Mouse (Mus musculus) spleen, adult 2 months (tissue): Measurements from ENCODE around the gene Ptpn9. TPM values are rescaled to one million over a fixed set of nuclear protein-coding genes. Genes with fewer than 3 reads are reported as not detected.
"Not testable (repeated sequence)": the region's sequence is repeated elsewhere in the genome, so short reads cannot be mapped to it uniquely, and the experiment has no call there.

Source experiments
- DNase-seq, 2 experiments: peaks; one replicate each; pipeline versions ENCODE4 v3.0.0 to v3.0.0-alpha.2; 2012 to 2021; ENCODE audit warnings: low spot score in 2 of 2, low read depth in 1 of 2
- H3K27ac ChIP-seq: fragments of 200-500 bp; 2 replicates; pipeline ENCODE4 v1.5.1; 2012; ENCODE audit warnings: low read length, inconsistent platforms; ENCODE audit not compliant: insufficient read depth
- H3K27me3 ChIP-seq: fragments of 200-500 bp; 2 replicates; pipeline ENCODE4 v1.6.1; 2012; ENCODE audit warnings: mild to moderate bottlenecking, moderate library complexity, low read length, inconsistent platforms; ENCODE audit not compliant: control insufficient read depth, insufficient read depth
- H3K36me3 ChIP-seq: fragments of 200-500 bp; 2 replicates; pipeline ENCODE4 v1.6.1; 2012; ENCODE audit warnings: mild to moderate bottlenecking, low read length, inconsistent platforms; ENCODE audit not compliant: control insufficient read depth, insufficient read depth
- H3K4me1 ChIP-seq: fragments of 200-500 bp; 2 replicates; pipeline ENCODE4 v1.6.1; 2011; ENCODE audit warnings: inconsistent platforms; ENCODE audit not compliant: control insufficient read depth, insufficient read depth, insufficient read length
- H3K4me3 ChIP-seq: fragments of 200-500 bp; 2 replicates; pipeline ENCODE4 v1.5.1; 2011; ENCODE audit warnings: mild to moderate bottlenecking, inconsistent platforms; ENCODE audit not compliant: insufficient read depth, insufficient read length; ENCODE audit errors: extremely low read depth
- CTCF ChIP-seq: fragments of 200-500 bp; IDR thresholded peaks from 2 replicates; pipeline ENCODE4 v1.5.1; 2011; ENCODE audit warnings: mild to moderate bottlenecking, inconsistent platforms; ENCODE audit not compliant: insufficient read depth, insufficient read length, insufficient replicate concordance; ENCODE audit errors: extremely low read depth
- POLR2A ChIP-seq: fragments of 200-500 bp; IDR thresholded peaks from 2 replicates; pipeline ENCODE4 v1.6.1; 2011; ENCODE audit warnings: low read depth, low read length, inconsistent platforms
- WGBS: fragments of 180-500 bp; shearing (Covaris S2); methylation state at CpG from one replicate; pipeline ENCODE4 v1.1.7; 2018; 5-methylcytosine and 5-hydroxymethylcytosine counted together
- polyA plus RNA-seq: library from polyadenylated mRNA; depleted of rRNA; stranded (reverse); fragments of >200 nt; gene quantifications from 2 replicates; pipeline ENCODE4 v1.2.3, GENCODE M21; 2012

Ptpn9 gene
- polyA plus RNA-seq, 1 experiment: 13.1 TPM

DNA sequence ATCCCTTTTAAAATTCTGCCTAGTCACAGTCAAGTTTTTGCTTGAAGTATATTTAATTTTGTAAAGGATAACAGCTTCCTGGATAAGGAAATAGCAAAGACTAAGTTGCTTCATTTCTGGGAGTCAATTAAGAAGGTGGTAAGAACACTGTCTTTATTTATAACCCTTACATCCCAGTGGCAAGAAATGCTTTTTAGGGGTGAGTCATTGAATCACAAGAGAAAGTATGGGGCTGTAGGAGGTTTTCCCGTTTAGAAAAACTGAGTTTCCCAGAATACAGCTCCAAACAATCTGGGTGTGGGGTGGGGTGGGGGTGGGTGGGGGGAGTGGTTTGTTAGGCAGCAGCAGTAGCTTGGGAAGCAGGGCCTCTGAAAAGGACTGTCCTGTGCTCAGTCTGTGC lies 13.2 kb upstream of the Ptpn9 start:
- Histone ChIP-seq H3K36me3 (peaks cover 14% of the 10 kb centered on the region), H3K27ac (no peak overlapping the region), H3K4me3 (no peak overlapping the region), H3K4me1 (no peaks in the 10 kb centered on the region), H3K27me3 (no peaks in the 10 kb centered on the region)
- TF ChIP-seq CTCF: no peak
- no peak for TF ChIP-seq POLR2A
- WGBS: 78% methylated on average over 1 of the region's 1 CpGs
- DNase-seq: no peak

DNA sequence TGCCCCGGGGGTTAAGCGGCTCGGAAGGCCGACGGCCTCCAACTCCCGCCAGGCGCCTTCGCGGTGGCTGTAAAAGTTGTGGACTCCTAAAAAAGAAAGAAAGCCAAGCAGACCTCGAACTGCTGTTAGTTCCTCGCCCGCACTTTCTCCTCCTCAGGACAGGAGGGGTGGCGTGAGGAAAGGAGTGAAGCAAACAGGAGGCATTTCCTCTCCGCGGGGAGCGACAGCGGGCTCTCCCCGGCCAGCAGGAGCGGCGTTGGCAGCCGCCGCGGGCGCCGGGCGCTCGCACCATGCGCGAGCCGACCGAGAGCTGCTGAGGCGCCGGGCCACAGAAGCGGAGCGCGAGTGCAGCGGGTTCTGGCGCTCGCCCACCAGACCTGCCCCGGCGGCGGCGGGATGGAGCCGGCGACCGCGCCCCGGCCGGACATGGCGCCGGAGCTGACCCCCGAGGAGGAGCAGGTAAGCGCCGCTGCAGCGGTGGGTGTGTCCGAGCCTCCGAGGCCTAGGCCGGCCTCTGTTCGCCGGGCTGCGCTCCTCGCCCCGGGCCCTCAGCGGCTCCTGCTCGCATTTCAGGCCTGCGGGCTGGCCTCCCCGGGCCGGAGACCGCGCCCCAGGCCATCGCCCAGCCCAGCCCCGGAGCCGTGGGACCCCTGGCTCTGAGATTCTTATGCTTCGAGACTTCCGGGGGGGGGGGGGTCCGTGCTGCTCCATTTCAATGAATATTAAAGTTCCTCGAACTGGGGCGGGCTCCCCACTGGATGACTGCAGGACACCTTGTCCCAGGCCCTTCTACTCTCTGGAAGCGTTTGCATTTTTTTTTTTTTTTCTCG lies 690 bp downstream of the Ptpn9 start:
- 1% methylated on average over 79 of the region's 80 CpGs for WGBS
- Histone ChIP-seq H3K27me3 (no peaks in the 10 kb centered on the region), H3K4me1 (peaks cover 3% of the 10 kb centered on the region; the same call in 1 of the 2 replicates), H3K4me3 (peak overlapping the region; percentile 77), H3K36me3 (no peaks in the 10 kb centered on the region), H3K27ac (peak overlapping the region; percentile 59)
- peak; percentile 8 to 49 for DNase-seq
- TF ChIP-seq CTCF (no peak), POLR2A (no peak)

DNA sequence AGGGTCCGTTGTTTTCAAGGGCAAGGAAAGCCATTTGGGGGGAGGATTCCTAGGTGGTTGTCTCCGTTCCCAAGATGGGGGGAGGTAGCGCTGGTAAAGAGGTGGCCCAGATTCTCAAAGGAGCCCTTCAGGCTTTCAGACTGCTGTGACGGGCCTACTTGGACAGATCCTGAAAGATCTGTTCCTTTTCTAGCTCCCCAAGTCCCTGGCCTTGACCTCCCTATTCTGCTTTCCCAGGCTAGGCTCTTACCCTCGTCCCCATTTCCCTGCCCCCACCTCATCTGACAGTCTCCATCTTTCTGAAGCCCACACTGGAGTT lies 1.3 kb downstream of the Ptpn9 start:
- H3K4me1 ChIP-seq: peaks cover 3% of the 10 kb centered on the region; the same call in 1 of the 2 replicates
- 9% methylated on average over 5 of the region's 5 CpGs for WGBS
- peak overlapping the region; percentile 77 for H3K4me3 ChIP-seq
- no peak for DNase-seq
- TF ChIP-seq CTCF: no peak
- no peak for TF ChIP-seq POLR2A
- no peaks in the 10 kb centered on the region for H3K27me3 ChIP-seq
- no peaks in the 10 kb centered on the region for H3K36me3 ChIP-seq
- H3K27ac ChIP-seq: 0 out of 2 replicates have a peak overlapping the region, but pooled peaks have one; percentile 59

DNA sequence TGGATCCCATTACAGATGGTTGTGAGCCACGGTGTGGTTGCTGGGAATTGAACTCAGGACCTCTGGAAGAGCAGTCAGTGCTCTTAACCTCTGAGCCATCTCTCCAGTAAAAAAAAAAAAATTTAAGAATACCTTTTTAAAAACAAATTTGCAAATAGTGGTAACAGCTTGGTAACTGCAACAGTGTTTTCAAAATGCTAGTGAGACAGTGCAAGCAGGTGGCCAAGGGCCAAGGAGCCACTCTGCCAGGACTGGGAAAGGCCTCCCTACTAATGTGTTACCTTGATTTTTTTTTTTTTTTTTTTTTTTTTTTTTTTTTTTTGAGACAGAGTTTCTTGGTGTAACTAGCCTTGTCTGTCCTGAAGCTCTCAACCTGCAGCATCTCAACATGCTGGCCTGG lies 2.5 kb downstream of the Ptpn9 start:
- DNase-seq, H3K27ac ChIP-seq, H3K4me1 ChIP-seq, H3K4me3 ChIP-seq, H3K36me3 ChIP-seq, H3K27me3 ChIP-seq: not testable (repeated sequence)
- 89% methylated on average over 1 of the region's 1 CpGs for WGBS

DNA sequence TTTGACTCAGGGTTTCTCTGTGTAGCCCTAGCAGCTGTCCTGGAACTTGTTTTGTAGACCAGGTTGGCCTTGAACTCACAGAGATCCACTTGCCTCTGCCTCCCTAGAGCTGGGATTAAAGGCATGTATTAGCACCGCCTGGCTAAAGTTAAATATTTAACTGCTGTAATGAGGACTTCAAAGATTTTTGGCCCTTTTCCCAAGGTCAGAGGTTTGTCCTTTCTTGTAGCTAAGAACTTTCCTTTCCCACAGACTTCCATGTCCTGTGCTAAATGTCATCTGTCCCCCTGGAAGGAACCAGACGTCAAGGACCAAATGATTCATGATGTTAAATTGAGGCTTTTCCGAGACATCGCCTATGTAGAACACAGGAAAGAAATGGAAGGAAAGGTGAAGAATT lies 8.3 kb downstream of the Ptpn9 start:
- H3K27ac ChIP-seq: no peak overlapping the region
- 84% methylated on average over 4 of the region's 4 CpGs for WGBS
- DNase-seq: no peak
- no peak overlapping the region for H3K4me3 ChIP-seq
- H3K36me3 ChIP-seq: no peaks in the 10 kb centered on the region
- H3K4me1 ChIP-seq: no peaks in the 10 kb centered on the region
- no peak for TF ChIP-seq CTCF
- no peak for TF ChIP-seq POLR2A
- no peaks in the 10 kb centered on the region for H3K27me3 ChIP-seq

DNA sequence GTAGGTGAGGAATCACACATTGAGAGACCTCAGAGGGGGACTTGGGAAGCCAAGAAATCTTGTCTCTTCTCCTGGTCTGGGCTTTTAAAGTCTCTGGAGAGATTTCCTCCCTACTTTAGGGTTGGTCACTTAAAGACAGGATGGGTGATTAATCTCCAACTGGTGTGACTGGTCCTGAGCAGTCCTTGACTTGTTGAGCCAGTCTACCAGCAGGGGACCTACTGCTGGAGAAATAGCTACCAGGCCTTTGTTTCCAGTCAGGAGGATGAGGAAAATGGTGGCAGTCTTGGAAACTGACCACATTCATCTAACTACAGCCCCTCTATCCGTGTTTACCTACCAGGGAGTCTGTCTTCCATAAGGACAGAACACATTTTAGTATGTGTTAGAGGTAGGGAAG lies 17.7 kb downstream of the Ptpn9 start:
- Histone ChIP-seq H3K4me1 (0 out of 2 replicates have a peak, but pooled peaks cover 1% of the 10 kb centered on the region), H3K27me3 (no peaks in the 10 kb centered on the region), H3K36me3 (no peaks in the 10 kb centered on the region), H3K4me3 (no peak overlapping the region), H3K27ac (no peak overlapping the region)
- no peak for DNase-seq
- TF ChIP-seq POLR2A (no peak), CTCF (no peak)
- WGBS: 97% methylated on average over 1 of the region's 1 CpGs

DNA sequence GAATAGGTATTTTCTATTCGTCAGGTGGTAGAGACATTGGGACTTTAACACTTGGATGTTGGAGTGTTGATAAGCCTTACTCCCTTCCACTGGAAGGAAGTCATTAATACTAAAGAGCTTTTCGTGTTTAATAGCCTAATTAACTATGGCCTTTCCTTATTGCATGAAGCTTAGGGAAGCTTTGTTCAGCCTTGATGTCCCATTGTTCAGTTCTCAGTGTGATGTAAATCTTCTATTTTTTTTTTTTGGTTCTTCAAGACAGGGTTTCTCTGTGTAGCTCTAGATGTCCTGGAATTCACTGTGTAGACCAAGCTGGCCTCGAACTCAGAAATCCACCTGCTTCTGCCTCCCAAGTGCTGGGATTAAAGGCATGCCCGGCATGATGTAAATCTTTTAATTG lies 18.2 kb downstream of the Ptpn9 start:
- no peak for DNase-seq
- TF ChIP-seq POLR2A: no peak
- TF ChIP-seq CTCF: no peak
- Histone ChIP-seq H3K27ac (no peak overlapping the region), H3K4me1 (0 out of 2 replicates have a peak, but pooled peaks cover 2% of the 10 kb centered on the region), H3K36me3 (no peaks in the 10 kb centered on the region), H3K27me3 (no peaks in the 10 kb centered on the region), H3K4me3 (no peak overlapping the region)
- whole genome bisulfite sequencing: 94% methylated on average over 4 of the region's 4 CpGs
